Mouse (Mus musculus): ENCODE measurements around the gene 1700001C02Rik. TPM values are rescaled to one million over a fixed set of nuclear protein-coding genes. Genes with fewer than 3 reads are reported as not detected.

The 1700001C02Rik gene
- polyA plus RNA-seq, 1 experiment from 2014 or later, result not detected

Other genes with a start within 250 kb of the 1700001C02Rik start
- 19.2 and 19.4 TPM in 2 replicates for gene Selenoi, start 233.5 kb upstream of the 1700001C02Rik start, polyA plus RNA-seq (2016; fragmentation: Nextera tagmentation; extraction: Ambion mirVana)
- 0.60 and 0.64 TPM in 2 replicates for gene Drc1, start 184.7 kb upstream of the 1700001C02Rik start, polyA plus RNA-seq (2016; fragmentation: Nextera tagmentation; extraction: Ambion mirVana)
- gene Otof, start 4.1 kb upstream of the 1700001C02Rik start, polyA plus RNA-seq (2016; fragmentation: Nextera tagmentation; extraction: Ambion mirVana), result 0.05 and 0.29 TPM in 2 replicates
- not detected in 2 replicates for gene Cib4, start 79.8 kb downstream of the 1700001C02Rik start, polyA plus RNA-seq (2016; fragmentation: Nextera tagmentation; extraction: Ambion mirVana)
- gene Kcnk3, start 122.1 kb downstream of the 1700001C02Rik start, polyA plus RNA-seq (2016; fragmentation: Nextera tagmentation; extraction: Ambion mirVana), result 0.12 and 0.27 TPM in 2 replicates
- 26.7 and 30.3 TPM in 2 replicates for gene Slc35f6, start 181.9 kb downstream of the 1700001C02Rik start, polyA plus RNA-seq (2016; fragmentation: Nextera tagmentation; extraction: Ambion mirVana)
- 413 and 444 TPM in 2 replicates for gene Cenpa, start 200.7 kb downstream of the 1700001C02Rik start, polyA plus RNA-seq (2016; fragmentation: Nextera tagmentation; extraction: Ambion mirVana)
- gene Dpysl5, start 245.5 kb downstream of the 1700001C02Rik start, polyA plus RNA-seq (2016; fragmentation: Nextera tagmentation; extraction: Ambion mirVana), result 90.7 and 126 TPM in 2 replicates